Mouse (Mus musculus) embryonic facial prominence, embryonic 12.5 days (tissue): ENCODE measurements at regions not wholly inside any gene's neighbourhood (a gene's known extent, or its start where the extent isn't known, plus 50 kb on each side); places are given as distances from the start of the nearest gene placed in this dataset.

Experiments used
- ATAC-seq: fragments of 200-750 bp; cut with Nextera tagmentation; 2 replicates; pipeline ENCODE4 v1.8.0; 2017; ENCODE audit not compliant: insufficient number of reproducible peaks, insufficient read depth, low FRiP score, low TSS enrichment
- H3K27ac ChIP-seq: fragments of 300-500 bp; sonication (generic); 2 replicates; pipeline ENCODE4 v1.5.1; 2016; ENCODE audit warnings: mild to moderate bottlenecking
- H3K27me3 ChIP-seq: fragments of 300-500 bp; sonication (generic); 2 replicates; pipeline ENCODE4 v1.6.1; 2016; ENCODE audit warnings: mild to moderate bottlenecking, moderate library complexity
- H3K36me3 ChIP-seq: fragments of 300-500 bp; sonication (generic); 2 replicates; pipeline ENCODE4 v1.6.1; 2016; ENCODE audit warnings: mild to moderate bottlenecking
- H3K4me1 ChIP-seq: fragments of 300-500 bp; sonication (generic); 2 replicates; pipeline ENCODE4 v1.6.1; 2016
- H3K4me2 ChIP-seq: fragments of 300-500 bp; sonication (generic); replicated peaks from 2 replicates; pipeline ENCODE4 v1.6.1; 2016; ENCODE audit warnings: mild to moderate bottlenecking, moderate library complexity
- H3K4me3 ChIP-seq: fragments of 300-500 bp; sonication (generic); 2 replicates; pipeline ENCODE4 v1.5.1; 2016; ENCODE audit warnings: mild to moderate bottlenecking
- H3K9ac ChIP-seq: fragments of 300-500 bp; sonication (generic); 2 replicates; pipeline ENCODE4 v1.6.1; 2016; ENCODE audit warnings: mild to moderate bottlenecking, moderate library complexity
- H3K9me3 ChIP-seq: fragments of 300-500 bp; sonication (generic); 2 replicates; pipeline ENCODE4 v1.6.1; 2016; ENCODE audit warnings: mild to moderate bottlenecking, moderate library complexity
- WGBS: fragments of 180-500 bp; shearing (Covaris S2); methylation state at CpG from one replicate; pipeline ENCODE4 v1.1.7; 2016; 5-methylcytosine and 5-hydroxymethylcytosine counted together

DNA sequence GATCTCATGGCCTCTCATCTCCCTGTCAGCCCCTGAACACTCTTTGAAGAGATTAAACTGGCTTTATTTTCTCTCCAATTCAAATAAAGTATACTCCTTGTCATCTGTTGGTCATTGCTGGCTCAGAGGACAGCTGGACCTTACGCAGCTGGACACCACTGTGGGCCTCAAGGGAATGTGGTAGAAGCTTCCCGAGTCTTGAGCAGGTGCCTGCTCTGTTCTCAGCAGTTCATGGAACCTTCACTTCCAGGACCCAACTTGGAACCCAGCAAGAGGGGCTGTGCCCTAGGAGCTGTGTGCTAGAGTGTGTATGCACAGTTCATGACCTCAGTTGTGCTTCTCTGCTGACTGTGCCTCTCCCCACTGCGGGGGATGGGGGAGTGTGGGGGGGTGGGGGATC lies 185.2 kb upstream of the Sall1 start:
- no peaks in the 10 kb centered on the region for H3K9me3 ChIP-seq
- no peak overlapping the region for H3K4me2 ChIP-seq
- H3K27me3 ChIP-seq: no peaks in the 10 kb centered on the region
- no peak overlapping the region for H3K27ac ChIP-seq
- no peak overlapping the region for H3K4me3 ChIP-seq
- H3K9ac ChIP-seq: no peak overlapping the region
- H3K4me1 ChIP-seq: no peaks in the 10 kb centered on the region
- ATAC-seq: no peak
- 86% methylated on average over 3 of the region's 3 CpGs for WGBS
- no peaks in the 10 kb centered on the region for H3K36me3 ChIP-seq

DNA sequence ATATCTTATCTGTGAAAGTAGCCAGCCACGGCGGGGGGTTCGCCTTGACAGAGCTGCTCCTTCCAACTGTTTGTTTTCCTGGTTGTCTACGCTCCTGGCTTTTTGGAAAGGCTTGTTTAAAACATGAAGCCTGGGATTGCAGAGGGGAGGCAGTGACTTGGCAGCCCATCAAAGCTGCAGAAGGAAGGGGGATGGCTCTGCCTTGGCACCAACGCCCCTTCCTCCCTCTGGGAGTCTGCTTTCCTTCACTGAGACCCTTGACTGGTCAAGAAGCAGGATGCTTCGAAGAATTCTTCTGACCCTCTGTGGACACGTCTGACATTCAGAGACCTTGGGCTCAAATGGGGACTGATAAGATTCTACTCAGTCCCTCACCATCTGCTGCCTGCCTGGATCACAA lies 176.9 kb upstream of the Sall1 start:
- ATAC-seq: no peak
- Histone ChIP-seq H3K9ac (no peak overlapping the region), H3K4me1 (no peaks in the 10 kb centered on the region), H3K9me3 (no peaks in the 10 kb centered on the region), H3K4me3 (no peak overlapping the region), H3K27ac (no peak overlapping the region), H3K4me2 (no peak overlapping the region), H3K27me3 (no peaks in the 10 kb centered on the region), H3K36me3 (no peaks in the 10 kb centered on the region)
- 70% methylated on average over 7 of the region's 7 CpGs for WGBS

DNA sequence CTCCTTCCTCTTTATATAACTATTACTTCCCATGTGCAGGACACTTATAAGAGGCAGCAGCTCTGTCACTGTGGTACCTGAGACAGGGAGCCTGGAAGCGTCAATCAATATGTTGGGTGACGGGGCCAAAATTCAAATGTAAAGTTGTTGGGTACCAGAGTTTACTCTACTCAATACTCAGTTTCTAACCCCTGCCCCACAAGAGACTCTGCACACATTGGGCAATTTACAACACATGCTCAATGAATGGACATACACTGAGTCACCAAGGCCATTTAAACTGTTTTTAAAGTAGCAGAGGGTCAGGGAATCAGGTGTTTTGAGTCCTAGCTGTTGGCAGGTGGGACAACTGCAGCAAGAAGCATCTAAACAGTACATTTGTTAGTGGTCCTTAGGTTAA lies 176.4 kb upstream of the Sall1 start:
- Histone ChIP-seq H3K27ac (no peak overlapping the region), H3K36me3 (no peaks in the 10 kb centered on the region), H3K9ac (no peak overlapping the region), H3K4me3 (no peak overlapping the region), H3K27me3 (no peaks in the 10 kb centered on the region), H3K4me2 (no peak overlapping the region), H3K4me1 (no peaks in the 10 kb centered on the region), H3K9me3 (no peaks in the 10 kb centered on the region)
- ATAC-seq: no peak
- 92% methylated on average over 2 of the region's 2 CpGs for WGBS

DNA sequence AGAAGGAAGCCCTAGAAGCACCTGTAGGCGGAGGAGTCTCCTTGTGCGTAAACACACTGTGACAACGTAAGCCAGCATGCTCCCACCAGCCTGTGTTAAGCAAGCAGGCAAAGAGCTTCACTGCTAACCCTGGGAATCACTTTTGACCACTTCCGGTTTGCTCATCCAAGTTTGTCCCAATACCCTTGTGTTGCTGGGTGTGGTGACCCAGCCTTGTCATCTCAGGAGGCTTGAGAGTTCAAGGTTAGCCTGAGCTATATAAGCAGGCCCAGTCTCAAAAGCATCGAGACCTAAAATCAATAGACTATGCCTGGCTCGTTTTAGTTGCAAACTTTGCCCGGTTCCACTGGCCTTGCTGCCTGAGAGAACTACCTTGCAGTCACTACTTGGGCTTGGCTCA lies 175.2 kb upstream of the Sall1 start:
- 91% methylated on average over 7 of the region's 7 CpGs for WGBS
- Histone ChIP-seq H3K27me3 (no peaks in the 10 kb centered on the region), H3K36me3 (no peaks in the 10 kb centered on the region)

DNA sequence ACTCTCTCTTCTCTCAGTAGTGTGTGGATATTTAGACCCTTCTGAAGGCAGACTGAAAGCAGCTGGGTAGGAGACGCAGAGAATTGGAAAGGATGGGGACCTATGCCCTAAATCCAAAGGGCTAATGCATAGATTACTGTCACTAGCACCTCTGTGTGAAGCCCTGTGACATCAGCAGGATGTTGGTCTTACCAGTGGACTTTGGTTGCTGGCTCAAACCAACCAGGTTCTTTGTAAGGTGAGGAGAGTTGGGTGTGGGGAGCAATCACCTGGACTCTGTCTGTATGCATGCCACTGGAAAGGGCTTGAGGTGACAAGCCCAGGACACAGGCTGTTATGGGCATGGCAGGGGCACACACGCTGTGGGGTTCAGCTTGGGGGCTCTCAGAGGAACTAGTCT lies 173.7 kb upstream of the Sall1 start:
- Histone ChIP-seq H3K4me3 (no peak overlapping the region), H3K27ac (no peak overlapping the region), H3K4me1 (no peaks in the 10 kb centered on the region), H3K36me3 (no peaks in the 10 kb centered on the region), H3K9me3 (no peaks in the 10 kb centered on the region), H3K27me3 (no peaks in the 10 kb centered on the region), H3K4me2 (no peak overlapping the region), H3K9ac (no peak overlapping the region)
- ATAC-seq: no peak
- WGBS: 87% methylated on average over 2 of the region's 2 CpGs

More for the DNA sequence above, 175.2 kb upstream of the Sall1 start:
- no peak overlapping the region for H3K4me3 ChIP-seq
- H3K9me3 ChIP-seq: no peaks in the 10 kb centered on the region
- no peaks in the 10 kb centered on the region for H3K4me1 ChIP-seq
- no peak overlapping the region for H3K4me2 ChIP-seq
- H3K9ac ChIP-seq: no peak overlapping the region
- ATAC-seq: no peak
- H3K27ac ChIP-seq: no peak overlapping the region

DNA sequence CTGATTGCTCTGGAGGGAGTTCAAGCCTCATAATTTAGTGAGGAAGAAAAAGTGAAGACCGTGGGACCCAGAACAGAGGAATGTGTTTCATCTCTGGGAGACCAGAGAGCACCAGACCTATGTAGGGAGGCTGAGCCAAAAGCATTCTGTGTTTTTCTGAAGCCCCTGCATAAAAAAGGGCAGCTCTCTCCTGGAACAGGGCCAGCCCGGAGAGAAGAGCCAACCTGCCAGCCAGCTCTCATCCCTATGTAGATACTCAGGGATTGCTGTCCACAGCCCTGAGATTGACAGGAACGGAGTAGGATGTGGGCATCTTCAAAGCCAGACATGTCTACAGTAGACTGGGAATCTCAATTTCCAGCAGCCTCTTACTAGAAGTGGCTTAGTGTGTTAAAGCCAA lies 168.0 kb upstream of the Sall1 start:
- Histone ChIP-seq H3K9me3 (no peaks in the 10 kb centered on the region), H3K4me3 (no peak overlapping the region), H3K36me3 (no peaks in the 10 kb centered on the region), H3K9ac (no peak overlapping the region), H3K4me2 (no peak overlapping the region), H3K4me1 (no peaks in the 10 kb centered on the region), H3K27me3 (no peaks in the 10 kb centered on the region), H3K27ac (no peak overlapping the region)
- WGBS: 84% methylated on average over 3 of the region's 3 CpGs
- ATAC-seq: no peak

DNA sequence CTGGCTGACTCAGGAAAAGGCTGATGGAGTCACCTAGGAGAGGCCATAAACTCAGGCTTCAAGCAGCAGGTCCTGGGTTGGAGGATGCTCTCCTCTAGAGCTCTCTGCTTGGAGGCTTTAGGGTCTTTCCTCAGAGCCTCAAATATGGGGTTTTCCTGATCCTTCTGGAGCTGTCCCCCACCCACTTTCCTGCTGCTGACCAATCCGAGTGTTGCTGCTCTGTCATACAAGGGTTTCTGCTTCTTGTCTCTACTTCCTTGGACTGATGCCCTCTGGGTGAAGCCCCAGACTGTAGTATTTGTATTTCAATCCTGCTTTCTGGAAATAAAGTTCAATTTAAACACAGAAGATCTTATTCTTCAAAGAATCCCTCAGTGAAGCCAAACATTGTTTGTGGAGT lies 166.7 kb upstream of the Sall1 start:
- H3K9ac ChIP-seq: no peak overlapping the region
- whole genome bisulfite sequencing: 55% methylated on average over 1 of the region's 1 CpGs
- H3K27ac ChIP-seq: no peak overlapping the region
- ATAC-seq: no peak
- H3K27me3 ChIP-seq: no peaks in the 10 kb centered on the region
- H3K4me2 ChIP-seq: no peak overlapping the region
- no peaks in the 10 kb centered on the region for H3K4me1 ChIP-seq
- H3K9me3 ChIP-seq: no peaks in the 10 kb centered on the region
- no peaks in the 10 kb centered on the region for H3K36me3 ChIP-seq
- no peak overlapping the region for H3K4me3 ChIP-seq

DNA sequence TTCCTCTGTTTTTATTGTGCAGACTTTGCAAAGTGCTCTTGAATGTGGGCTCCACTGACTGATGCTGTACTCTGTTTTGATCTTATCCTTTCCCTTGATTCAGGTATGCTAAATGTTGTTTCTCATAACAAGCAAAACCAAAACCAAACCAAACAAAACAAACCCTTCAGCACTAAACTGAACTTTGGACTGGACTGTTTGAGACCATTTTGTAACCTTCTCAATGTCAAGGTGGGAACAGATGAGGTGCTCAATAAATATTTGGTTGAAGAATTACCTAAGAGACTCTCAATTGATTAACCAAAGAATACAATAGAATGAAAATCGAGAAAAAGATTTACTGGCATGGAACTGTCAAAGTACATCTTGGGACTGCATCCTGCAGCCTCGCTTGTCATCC lies 163.9 kb upstream of the Sall1 start:
- Histone ChIP-seq H3K4me3 (no peak overlapping the region), H3K4me2 (no peak overlapping the region), H3K36me3 (no peaks in the 10 kb centered on the region), H3K27ac (no peak overlapping the region), H3K9ac (no peak overlapping the region), H3K9me3 (no peaks in the 10 kb centered on the region), H3K27me3 (no peaks in the 10 kb centered on the region), H3K4me1 (no peaks in the 10 kb centered on the region)
- 80% methylated on average over 2 of the region's 2 CpGs for WGBS
- no peak for ATAC-seq

DNA sequence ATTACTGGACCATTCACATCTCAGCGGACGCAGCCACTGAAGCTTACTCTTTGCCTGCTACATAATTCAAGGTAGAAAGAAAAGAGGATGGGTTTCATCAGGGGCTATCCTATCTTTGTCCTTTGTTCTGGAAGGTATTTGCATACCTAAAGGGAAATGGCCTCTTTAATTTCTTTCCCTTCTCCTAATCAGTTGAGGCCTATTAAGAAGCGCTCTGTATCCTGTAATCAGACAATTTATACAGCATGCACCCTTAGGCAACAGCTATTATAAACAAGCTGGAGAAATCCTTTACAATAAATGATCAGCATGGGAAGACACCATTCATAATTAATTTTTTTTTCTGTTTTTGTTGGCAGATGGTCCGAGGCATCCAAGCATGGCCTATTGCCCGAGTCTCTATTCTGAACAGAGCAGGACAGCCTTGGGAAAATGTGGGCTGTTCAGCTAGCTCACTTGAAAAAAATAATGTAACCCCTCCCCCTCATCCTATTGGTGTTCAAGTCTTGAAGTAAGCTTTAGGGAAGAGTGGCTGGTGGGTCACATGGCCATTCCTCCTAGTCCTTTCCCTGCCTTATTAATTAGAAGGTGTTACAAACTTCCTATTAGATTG lies 158.6 kb upstream of the Sall1 start:
- Histone ChIP-seq H3K9ac (no peak overlapping the region), H3K9me3 (no peaks in the 10 kb centered on the region), H3K4me1 (no peaks in the 10 kb centered on the region), H3K4me2 (no peak overlapping the region), H3K4me3 (no peak overlapping the region), H3K27me3 (no peaks in the 10 kb centered on the region), H3K27ac (no peak overlapping the region), H3K36me3 (no peaks in the 10 kb centered on the region)
- 80% methylated on average over 5 of the region's 5 CpGs for WGBS
- no peak for ATAC-seq

DNA sequence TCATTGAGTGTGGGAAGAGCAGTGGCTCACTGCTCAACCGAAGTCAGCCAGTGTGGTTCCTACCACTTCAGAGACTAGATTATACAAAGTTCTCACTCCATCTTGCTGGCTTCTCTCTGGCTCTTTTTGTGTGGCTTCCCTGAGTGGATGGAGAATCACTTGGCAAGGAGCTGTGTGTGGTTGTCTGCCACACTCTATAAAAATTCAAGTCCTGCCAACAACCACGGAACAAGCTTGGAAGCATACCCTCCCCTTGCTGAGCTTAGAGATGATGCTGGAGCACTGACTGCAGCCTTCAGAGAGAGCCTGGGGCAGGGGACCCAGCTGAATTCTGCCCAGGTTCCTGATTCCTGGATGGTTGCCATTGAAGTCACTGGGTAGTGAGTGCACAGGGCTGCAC lies 156.3 kb upstream of the Sall1 start:
- H3K9ac ChIP-seq: no peak overlapping the region
- H3K4me1 ChIP-seq: no peaks in the 10 kb centered on the region
- H3K27me3 ChIP-seq: no peaks in the 10 kb centered on the region
- H3K4me3 ChIP-seq: no peak overlapping the region
- no peaks in the 10 kb centered on the region for H3K9me3 ChIP-seq
- no peak overlapping the region for H3K27ac ChIP-seq
- no peak for ATAC-seq
- WGBS: 78% methylated on average over 2 of the region's 2 CpGs
- no peaks in the 10 kb centered on the region for H3K36me3 ChIP-seq
- no peak overlapping the region for H3K4me2 ChIP-seq

DNA sequence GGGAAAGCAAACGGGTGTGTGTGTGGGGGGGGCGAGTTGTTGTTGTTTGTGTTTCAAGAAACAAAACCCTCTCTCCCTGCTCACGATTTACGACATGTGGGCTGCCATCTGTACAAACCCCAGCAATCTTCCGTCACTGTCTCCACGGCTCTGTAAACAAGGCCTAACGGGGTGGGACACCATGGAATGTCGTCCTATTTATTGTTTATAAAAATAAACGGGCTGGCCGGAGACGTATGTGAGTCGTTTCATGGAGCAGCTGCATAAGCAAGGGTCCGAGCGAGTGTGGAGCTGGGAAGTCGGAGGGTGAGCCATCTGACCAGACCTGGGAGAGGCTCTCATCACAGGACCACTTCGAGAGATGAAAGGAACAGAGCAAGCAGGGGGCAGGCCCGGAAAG lies 141.4 kb upstream of the Sall1 start:
- Histone ChIP-seq H3K4me1 (no peaks in the 10 kb centered on the region), H3K27me3 (no peaks in the 10 kb centered on the region), H3K36me3 (no peaks in the 10 kb centered on the region), H3K9me3 (no peaks in the 10 kb centered on the region), H3K9ac (no peak overlapping the region), H3K4me3 (no peak overlapping the region), H3K4me2 (no peak overlapping the region), H3K27ac (no peak overlapping the region)
- 57% methylated on average over 17 of the region's 17 CpGs for WGBS
- ATAC-seq: no peak

DNA sequence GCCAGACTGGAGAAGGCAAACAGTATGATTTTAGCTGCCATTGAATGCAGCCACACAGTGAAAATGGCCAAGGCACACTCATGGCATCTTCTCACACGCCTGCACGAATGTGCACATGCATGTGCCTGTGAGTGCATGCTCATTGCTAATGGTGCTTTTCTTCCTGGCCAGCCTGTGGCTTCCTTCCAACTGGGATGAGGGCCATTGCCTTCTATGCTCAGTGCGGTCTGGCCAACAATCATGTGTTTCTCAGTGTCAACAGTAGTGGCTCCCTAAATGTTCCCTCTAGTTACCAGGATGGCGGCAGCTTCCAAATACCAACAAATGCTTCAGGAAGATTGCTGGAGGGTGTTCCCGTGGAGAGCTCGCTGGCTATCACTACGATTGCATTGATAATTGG lies 131.7 kb upstream of the Sall1 start:
- ATAC-seq: no peak

DNA sequence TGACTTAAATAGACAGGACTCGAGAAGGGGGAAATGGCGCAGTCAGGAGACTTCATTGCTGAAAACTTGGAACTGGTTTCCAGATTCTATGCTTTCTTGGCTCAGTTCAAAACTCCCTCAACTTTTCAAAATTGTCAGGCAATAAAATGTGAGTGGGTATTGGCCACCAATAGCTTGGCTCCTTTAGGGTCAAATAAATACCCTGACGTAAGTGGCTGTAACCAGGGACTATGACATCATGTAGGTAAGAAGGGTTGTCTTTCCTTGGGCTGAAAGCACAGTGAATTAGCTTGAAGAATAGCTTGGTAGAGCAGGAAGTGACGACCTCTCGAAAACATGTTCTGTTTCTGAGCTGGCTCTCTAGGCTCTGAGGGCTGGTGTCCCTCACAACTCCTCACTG lies 127.6 kb upstream of the Sall1 start:
- H3K4me1 ChIP-seq: peaks cover 7% of the 10 kb centered on the region; the same call in 1 of the 2 replicates
- no peak overlapping the region for H3K4me3 ChIP-seq
- WGBS: 72% methylated on average over 5 of the region's 5 CpGs
- H3K4me2 ChIP-seq: no peak overlapping the region
- no peaks in the 10 kb centered on the region for H3K36me3 ChIP-seq
- 0 out of 2 replicates have a peak, but pooled peaks cover 2% of the 10 kb centered on the region for H3K27me3 ChIP-seq
- H3K9ac ChIP-seq: no peak overlapping the region
- H3K9me3 ChIP-seq: no peaks in the 10 kb centered on the region
- ATAC-seq: no peak
- H3K27ac ChIP-seq: no peak overlapping the region

More for the DNA sequence above, 131.7 kb upstream of the Sall1 start:
- no peaks in the 10 kb centered on the region for H3K36me3 ChIP-seq
- H3K4me1 ChIP-seq: no peaks in the 10 kb centered on the region
- no peak overlapping the region for H3K4me2 ChIP-seq
- no peak overlapping the region for H3K27ac ChIP-seq
- WGBS: 90% methylated on average over 7 of the region's 7 CpGs
- H3K27me3 ChIP-seq: no peaks in the 10 kb centered on the region
- no peaks in the 10 kb centered on the region for H3K9me3 ChIP-seq
- H3K4me3 ChIP-seq: no peak overlapping the region
- H3K9ac ChIP-seq: no peak overlapping the region
